In genomic region chr11:22156182-22156581, GRCm38 (mm10) we compare ENCODE assay signal across 25 mouse cellular contexts.
DNase-seq lines count a peak whose midpoint lies in the region; ATAC-seq and TF ChIP-seq lines count a peak whose summit lies in the region.
"Had no signal": no experiment of that assay in that cellular context is flagged by ENCODE, and none has a peak within 500 bp of the region (broad histone marks: within the 10 kb centered on the region; RNA-seq: fewer than 3 reads in every experiment).

No protein-coding gene starts in this region.

- ATAC-seq in heart, embryonic 11.5 days (replicated peaks; ENCODE audit: insufficient number of reproducible peaks, low FRiP score, low TSS enrichment), result peak; percentile 73
- ATAC-seq in lung, postnatal 0 days, result peak; percentile 68
- ATAC-seq in monocyte, adult 5-6 weeks (replicated peaks; ENCODE audit: insufficient number of reproducible peaks, low FRiP score, low TSS enrichment, poor library complexity, severe bottlenecking), result no peak
- ATAC-seq: forebrain, postnatal 0 days had no signal

- peaks cover 11% of the 10 kb centered on the region for H3K4me1 ChIP-seq in heart, embryonic 11.5 days (ENCODE audit: control insufficient read depth, insufficient read depth, low read length)
- no peaks in the 10 kb centered on the region; the same call in 1 of the 2 replicates for H3K4me1 ChIP-seq in lung, postnatal 0 days (ENCODE audit: insufficient read depth, low read depth, low read length)
- H3K4me1 ChIP-seq: forebrain, embryonic 10.5 days; megakaryocyte, embryonic 14.5 days had no signal

- intact Hi-C loops in heart, postnatal 36 days (cut with DNase I), result loop anchor here (5.0 kb wide), 1 partner anchor 41 kb away; no protein-coding TSS in a partner anchor

- no peaks in the 10 kb centered on the region for H3K9me3 ChIP-seq in heart, embryonic 11.5 days (replicated peaks; ENCODE audit: control insufficient read depth, low read length)
- no peaks in the 10 kb centered on the region for H3K9me3 ChIP-seq in lung, postnatal 0 days (ENCODE audit: low read length)
- H3K9me3 ChIP-seq: forebrain, embryonic 10.5 days; kidney, embryonic 15.5 days; liver, embryonic 13.5 days; megakaryocyte, embryonic 14.5 days; neural tube, embryonic 13.5 days had no signal

- no peaks in the 10 kb centered on the region for H3K36me3 ChIP-seq in heart, embryonic 11.5 days (ENCODE audit: control insufficient read depth, insufficient read depth, low read length)
- H3K36me3 ChIP-seq in lung, postnatal 0 days (ENCODE audit: insufficient read depth, low read length), result no peaks in the 10 kb centered on the region
- H3K36me3 ChIP-seq: forebrain, embryonic 10.5 days; kidney, embryonic 15.5 days; liver, embryonic 13.5 days; neural tube, embryonic 13.5 days had no signal

- no peak for TF ChIP-seq EP300 in lung, postnatal 0 days (IDR thresholded peaks at IDR 0.05)

- no peak overlapping the region for H3K4me2 ChIP-seq in heart, embryonic 11.5 days
- H3K4me2 ChIP-seq in lung, postnatal 0 days (replicated peaks; ENCODE audit: low read depth, low read length), result no peak overlapping the region
- H3K4me2 ChIP-seq: kidney, embryonic 15.5 days; liver, embryonic 13.5 days; neural tube, embryonic 13.5 days had no signal

- no peaks in the 10 kb centered on the region for H3K27me3 ChIP-seq in heart, embryonic 11.5 days (ENCODE audit: control insufficient read depth, insufficient read depth, low read length)
- H3K27me3 ChIP-seq in lung, postnatal 0 days (replicated peaks; ENCODE audit: insufficient read depth, low read length), result no peaks in the 10 kb centered on the region
- H3K27me3 ChIP-seq: kidney, embryonic 15.5 days; liver, embryonic 13.5 days; megakaryocyte, embryonic 14.5 days; neural tube, embryonic 13.5 days had no signal

- peak overlapping the region; percentile 80 for H3K27ac ChIP-seq in heart, embryonic 11.5 days (ENCODE audit: low read depth, low read length)
- no peak overlapping the region for H3K27ac ChIP-seq in lung, postnatal 0 days (ENCODE audit: low read length)
- H3K27ac ChIP-seq: forebrain, embryonic 10.5 days; kidney, embryonic 15.5 days; liver, embryonic 13.5 days; neural tube, embryonic 13.5 days had no signal

- no peak overlapping the region for H3K9ac ChIP-seq in heart, embryonic 11.5 days (ENCODE audit: low read depth, low read length)
- no peak overlapping the region for H3K9ac ChIP-seq in lung, postnatal 0 days (replicated peaks; ENCODE audit: low read depth)
- H3K9ac ChIP-seq: forebrain, postnatal 0 days; kidney, embryonic 15.5 days; liver, embryonic 13.5 days; neural tube, embryonic 13.5 days had no signal

- no peak for TF ChIP-seq CTCF in lung, postnatal 0 days (IDR thresholded peaks at IDR 0.05)

- no peak for DNase-seq in heart, postnatal 36 days
- peak; percentile 35 for DNase-seq in lung, postnatal 0 days (ENCODE audit: low spot score)
- no peak for DNase-seq in lung, postnatal 14 days
- DNase-seq in adrenal gland, postnatal 10 days, result peak; percentile 8
- peak; percentile 17 for DNase-seq in mesoderm, embryonic 11.5 days (ENCODE audit: low read depth, low spot score)
- no peak for DNase-seq in neural tube, embryonic 10.5 days (ENCODE audit: extremely low spot score, low spot score)
- DNase-seq: cerebellum, adult 11 months; cerebellum, postnatal 10 days; forebrain, postnatal 0 days; gastrocnemius, postnatal 25 days; kidney, adult 11 months; kidney, postnatal 36 days; liver, embryonic 13.5 days; lung, adult 2 months; lung, postnatal 36 days; midbrain, embryonic 14.5 days; retina, postnatal 1 day; right cerebral cortex, postnatal 25 days; thymus, postnatal 25 days had no signal

- no peak overlapping the region for H3K4me3 ChIP-seq in heart, embryonic 11.5 days (ENCODE audit: low read depth, low read length)
- no peak overlapping the region for H3K4me3 ChIP-seq in lung, postnatal 0 days (ENCODE audit: low read depth, low read length)
- H3K4me3 ChIP-seq: forebrain, embryonic 10.5 days; kidney, embryonic 15.5 days; liver, embryonic 13.5 days; megakaryocyte, embryonic 14.5 days; neural tube, embryonic 13.5 days had no signal

- 59% methylated on average over 2 of the region's 2 CpGs for WGBS in heart, embryonic 11.5 days (ENCODE audit: insufficient replicate concordance)
- WGBS in lung, postnatal 0 days, result 78% methylated on average over 2 of the region's 2 CpGs

Comparison
In these comparisons a context has a peak if more than half of its experiments do, and no peak if none do; other contexts are left out.
1. DNase-seq: peak in lung, postnatal 0 days (single experiment), adrenal gland, postnatal 10 days (single experiment) and mesoderm, embryonic 11.5 days (single experiment); none in heart, postnatal 36 days (0 of 2), lung, postnatal 14 days (single experiment) and neural tube, embryonic 10.5 days (single experiment).